Mouse (Mus musculus): Measurements from ENCODE around the gene Sh3bgrl2. TPM values are rescaled to one million over a fixed set of nuclear protein-coding genes. Genes with fewer than 3 reads are reported as not detected.

The Sh3bgrl2 gene
- total RNA-seq, 1 experiment from 2014 or later = 2.4 TPM

- ATAC-seq (replicated peaks; ENCODE audit: insufficient number of reproducible peaks, low FRiP score, low TSS enrichment, poor library complexity, severe bottlenecking) = no peak
These were observed 61.5 kb downstream of the Sh3bgrl2 start for GRCm38 (mm10) chr9:83609422-83610297.

- no peak for ATAC-seq (replicated peaks; ENCODE audit: insufficient number of reproducible peaks, low FRiP score, low TSS enrichment, poor library complexity, severe bottlenecking)
These were observed 67.9 kb downstream of the Sh3bgrl2 start for GRCm38 (mm10) chr9:83615912-83616585.

GRCm38 (mm10) chr9:83616586-83617081 is 68.5 kb downstream of the Sh3bgrl2 start:
- no peak for ATAC-seq (replicated peaks; ENCODE audit: insufficient number of reproducible peaks, low FRiP score, low TSS enrichment, poor library complexity, severe bottlenecking)

- ATAC-seq (replicated peaks; ENCODE audit: insufficient number of reproducible peaks, low FRiP score, low TSS enrichment, poor library complexity, severe bottlenecking) = no peak
These were observed 75.3 kb downstream of the Sh3bgrl2 start for GRCm38 (mm10) chr9:83623455-83623854.

- no peak for ATAC-seq (replicated peaks; ENCODE audit: insufficient number of reproducible peaks, low FRiP score, low TSS enrichment, poor library complexity, severe bottlenecking)
These were observed 76.1 kb downstream of the Sh3bgrl2 start for GRCm38 (mm10) chr9:83624193-83624592.

- no peak for ATAC-seq (replicated peaks; ENCODE audit: insufficient number of reproducible peaks, low FRiP score, low TSS enrichment, poor library complexity, severe bottlenecking)
These were observed 77.0 kb downstream of the Sh3bgrl2 start for GRCm38 (mm10) chr9:83625085-83625484.

- no peak for ATAC-seq (replicated peaks; ENCODE audit: insufficient number of reproducible peaks, low FRiP score, low TSS enrichment, poor library complexity, severe bottlenecking)
These were observed 80.8 kb downstream of the Sh3bgrl2 start for GRCm38 (mm10) chr9:83628669-83629612.

- no peak for ATAC-seq (replicated peaks; ENCODE audit: insufficient number of reproducible peaks, low FRiP score, low TSS enrichment, poor library complexity, severe bottlenecking)
These were observed 82.2 kb downstream of the Sh3bgrl2 start for GRCm38 (mm10) chr9:83630341-83630740.

- no peak for ATAC-seq (replicated peaks; ENCODE audit: insufficient number of reproducible peaks, low FRiP score, low TSS enrichment, poor library complexity, severe bottlenecking)
These were observed 83.8 kb downstream of the Sh3bgrl2 start for GRCm38 (mm10) chr9:83631920-83632319.

- no peak for ATAC-seq (replicated peaks; ENCODE audit: insufficient number of reproducible peaks, low FRiP score, low TSS enrichment, poor library complexity, severe bottlenecking)
These were observed 86.6 kb downstream of the Sh3bgrl2 start for GRCm38 (mm10) chr9:83634703-83635102.

GRCm38 (mm10) chr9:83635997-83636396 is 87.9 kb downstream of the Sh3bgrl2 start:
- ATAC-seq (replicated peaks; ENCODE audit: insufficient number of reproducible peaks, low FRiP score, low TSS enrichment, poor library complexity, severe bottlenecking) = no peak

GRCm38 (mm10) chr9:83643139-83643538 is 95.0 kb downstream of the Sh3bgrl2 start:
- no peak for ATAC-seq (replicated peaks; ENCODE audit: insufficient number of reproducible peaks, low FRiP score, low TSS enrichment, poor library complexity, severe bottlenecking)

GRCm38 (mm10) chr9:83643833-83644232 is 95.7 kb downstream of the Sh3bgrl2 start:
- no peak for ATAC-seq (replicated peaks; ENCODE audit: insufficient number of reproducible peaks, low FRiP score, low TSS enrichment, poor library complexity, severe bottlenecking)

GRCm38 (mm10) chr9:83646215-83646614 is 98.1 kb downstream of the Sh3bgrl2 start:
- ATAC-seq (replicated peaks; ENCODE audit: insufficient number of reproducible peaks, low FRiP score, low TSS enrichment, poor library complexity, severe bottlenecking) = no peak

- no peak for ATAC-seq (replicated peaks; ENCODE audit: insufficient number of reproducible peaks, low FRiP score, low TSS enrichment, poor library complexity, severe bottlenecking)
These were observed 98.6 kb downstream of the Sh3bgrl2 start for GRCm38 (mm10) chr9:83646691-83647090.

GRCm38 (mm10) chr9:83647919-83648705 is 100.0 kb downstream of the Sh3bgrl2 start:
- ATAC-seq (replicated peaks; ENCODE audit: insufficient number of reproducible peaks, low FRiP score, low TSS enrichment, poor library complexity, severe bottlenecking) = no peak

GRCm38 (mm10) chr9:83648733-83649132 is 100.6 kb downstream of the Sh3bgrl2 start:
- no peak for ATAC-seq (replicated peaks; ENCODE audit: insufficient number of reproducible peaks, low FRiP score, low TSS enrichment, poor library complexity, severe bottlenecking)

GRCm38 (mm10) chr9:83652015-83652414 is 103.9 kb downstream of the Sh3bgrl2 start:
- ATAC-seq (replicated peaks; ENCODE audit: insufficient number of reproducible peaks, low FRiP score, low TSS enrichment, poor library complexity, severe bottlenecking) = no peak

Measured in monocyte, adult 5-6 weeks (primary cell).